Mouse (Mus musculus): ENCODE results near the gene D630039A03Rik. TPM values are rescaled to one million over a fixed set of nuclear protein-coding genes. Genes with fewer than 3 reads are reported as not detected.

Gene D630039A03Rik
- total RNA-seq, 2 experiments from 2014 or later = 0.27 TPM; not detected in 1

GRCm38 (mm10) chr4:57930559-57931170, 14.6 kb upstream of the D630039A03Rik start:
- ATAC-seq (ENCODE audit: poor library complexity, severe bottlenecking) = peak; percentile 79

GRCm38 (mm10) chr4:57927464-57928205, 11.5 kb upstream of the D630039A03Rik start:
- ATAC-seq (ENCODE audit: poor library complexity, severe bottlenecking) = peak; percentile 61; the same call in 1 of the 2 replicates

DNA sequence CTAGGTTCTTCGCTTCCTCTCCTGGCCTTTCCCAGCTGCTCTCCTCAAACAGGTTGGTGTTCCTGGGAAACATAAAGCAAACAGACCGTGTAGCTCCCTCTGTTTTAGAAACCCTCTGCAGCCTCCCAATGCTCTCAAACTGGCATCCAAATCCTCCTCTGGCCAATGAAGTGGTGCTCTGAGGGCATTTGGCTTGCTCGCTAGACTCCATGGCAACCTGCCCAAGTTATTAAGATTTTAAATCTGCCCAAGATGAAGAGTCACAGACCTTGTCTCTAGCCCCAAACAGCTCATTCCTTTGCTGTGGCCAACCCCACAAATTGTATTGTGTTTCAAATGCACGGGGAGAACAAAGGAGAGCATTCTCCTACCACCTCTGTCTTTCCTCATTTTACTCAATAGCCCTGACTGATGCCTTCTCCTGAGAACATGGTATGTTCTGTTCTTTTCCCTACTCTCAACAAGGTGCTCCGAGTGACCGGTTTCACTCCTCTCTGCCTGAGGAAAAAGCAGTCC, 8.5 kb upstream of the D630039A03Rik start:
- ATAC-seq (ENCODE audit: poor library complexity, severe bottlenecking) = no peak

DNA sequence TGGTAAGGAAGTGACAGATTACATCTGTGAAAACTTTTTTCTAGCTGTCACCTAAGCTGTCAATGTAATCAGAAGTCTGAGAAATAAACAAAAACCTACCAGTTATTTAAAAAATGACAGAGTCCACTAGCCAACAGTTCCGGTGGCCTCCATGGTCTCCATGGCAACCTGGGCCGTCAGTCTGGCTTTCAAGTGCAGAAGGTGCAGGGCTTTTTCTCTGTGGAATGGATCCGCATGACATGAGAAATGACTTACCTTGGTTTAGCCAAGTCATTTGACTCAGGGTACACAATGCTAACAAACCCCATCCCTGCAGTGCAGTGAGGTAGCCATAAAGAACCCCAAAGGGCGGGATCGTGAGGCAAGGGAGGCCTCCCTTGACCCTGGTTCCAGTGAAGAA, 6.1 kb upstream of the D630039A03Rik start:
- ATAC-seq (ENCODE audit: poor library complexity, severe bottlenecking) = no peak

DNA sequence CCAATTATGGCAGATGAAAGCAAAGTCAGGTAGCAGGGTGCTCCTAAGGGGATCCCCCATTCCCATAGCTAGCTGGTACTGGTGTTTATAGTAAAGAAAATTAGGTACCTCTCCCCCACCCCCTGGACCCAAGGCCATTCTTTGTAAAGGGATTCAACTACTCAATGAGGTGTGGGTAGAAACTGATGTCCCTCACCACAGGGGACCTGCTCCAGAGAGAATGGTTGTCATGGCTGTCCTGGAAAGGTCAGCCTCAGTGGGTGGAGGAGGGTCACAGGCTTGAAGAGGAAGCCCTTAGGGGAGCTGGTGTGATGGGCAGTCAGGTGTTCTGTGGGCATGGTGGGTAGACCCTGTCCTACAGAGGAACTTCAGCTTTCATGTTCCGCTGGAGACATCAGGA, 4.4 kb upstream of the D630039A03Rik start:
- ATAC-seq (ENCODE audit: poor library complexity, severe bottlenecking) = no peak

- ATAC-seq (ENCODE audit: poor library complexity, severe bottlenecking) = 0 out of 2 replicates have a peak, but pooled peaks have one; percentile 46
Observed at GRCm38 (mm10) chr4:57919494-57920423, 3.7 kb upstream of the D630039A03Rik start.

GRCm38 (mm10) chr4:57916711-57917110, 614 bp upstream of the D630039A03Rik start:
- ATAC-seq (ENCODE audit: poor library complexity, severe bottlenecking) = no peak

DNA sequence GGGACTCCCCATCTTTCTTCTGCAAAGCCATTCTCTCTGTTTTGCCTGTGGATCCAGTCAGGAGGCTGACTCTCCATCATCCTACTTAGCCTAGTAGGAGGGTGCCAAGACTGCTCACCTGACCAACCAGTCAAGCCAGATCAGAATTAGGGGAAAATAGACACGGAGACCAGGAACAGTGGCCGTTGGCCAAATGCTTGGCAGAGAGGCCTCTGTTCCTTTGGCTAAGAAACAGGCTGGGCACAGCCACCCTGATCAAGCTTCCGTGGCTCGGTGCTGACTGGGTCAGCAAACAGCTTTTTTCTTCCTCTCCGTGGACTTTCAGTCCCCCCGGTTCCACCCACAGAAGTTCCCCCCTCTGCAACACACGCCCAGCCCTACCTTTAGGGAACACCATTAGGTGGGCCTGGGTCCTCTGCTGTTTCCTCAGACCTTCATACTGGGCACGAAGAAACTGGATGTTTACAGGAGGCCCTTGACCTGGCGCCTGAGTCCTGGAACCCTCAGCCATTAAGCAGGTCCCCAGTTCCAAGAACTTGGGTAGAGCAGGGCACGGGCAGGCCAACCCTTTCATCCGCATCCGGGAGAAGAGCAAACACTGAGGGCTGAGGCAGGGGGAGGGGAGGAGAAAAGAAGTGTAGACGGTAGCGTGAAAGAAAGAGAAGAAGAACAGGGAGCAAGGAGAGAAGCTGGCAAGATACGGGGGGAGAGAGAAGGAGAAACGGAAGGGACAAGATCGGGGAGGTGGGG, 706 bp downstream of the D630039A03Rik start:
- ATAC-seq (ENCODE audit: poor library complexity, severe bottlenecking) = no peak

- no peak for ATAC-seq (ENCODE audit: poor library complexity, severe bottlenecking)
Observed at GRCm38 (mm10) chr4:57914193-57915190, 1.6 kb downstream of the D630039A03Rik start.

DNA sequence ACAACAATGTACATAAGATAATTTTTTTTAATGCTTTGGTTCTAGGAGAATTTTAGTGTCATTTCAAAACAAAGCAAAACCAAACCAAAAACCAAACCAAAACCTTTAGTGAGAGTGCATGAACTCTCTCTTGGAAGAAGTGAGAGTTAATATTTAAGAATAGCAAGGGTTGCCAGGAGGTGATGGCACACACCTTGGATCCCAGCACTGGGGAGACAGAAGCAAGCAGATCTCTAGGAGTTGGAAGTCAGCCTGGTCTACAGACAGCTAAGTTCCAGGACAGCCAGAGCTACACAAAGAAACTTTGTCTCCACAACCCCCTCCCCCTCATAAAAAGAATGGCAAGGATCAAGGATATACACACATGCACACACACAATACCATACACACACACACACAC, 3.1 kb downstream of the D630039A03Rik start:
- ATAC-seq (ENCODE audit: poor library complexity, severe bottlenecking) = no peak

DNA sequence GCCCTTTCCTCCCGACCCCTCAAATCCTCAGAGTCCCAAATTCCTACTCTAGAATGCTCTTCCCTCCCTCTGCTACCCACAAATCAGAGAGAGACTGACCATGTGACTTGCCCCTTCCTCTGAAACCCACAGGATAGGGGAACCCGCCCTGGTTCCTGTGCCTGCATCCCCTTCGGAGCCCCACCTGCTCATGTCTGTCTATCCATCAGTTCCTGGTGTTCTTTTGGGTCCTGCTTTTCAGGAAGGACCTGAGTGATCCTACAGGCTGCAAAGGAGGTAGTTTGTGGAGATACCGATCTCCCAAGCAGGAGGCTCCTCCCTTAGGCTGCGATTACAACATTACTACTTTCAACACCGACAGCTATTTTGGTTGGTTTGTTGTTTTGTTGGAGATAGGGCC, 7.2 kb downstream of the D630039A03Rik start:
- ATAC-seq (ENCODE audit: poor library complexity, severe bottlenecking) = peak; percentile 51; the same call in 1 of the 2 replicates

DNA sequence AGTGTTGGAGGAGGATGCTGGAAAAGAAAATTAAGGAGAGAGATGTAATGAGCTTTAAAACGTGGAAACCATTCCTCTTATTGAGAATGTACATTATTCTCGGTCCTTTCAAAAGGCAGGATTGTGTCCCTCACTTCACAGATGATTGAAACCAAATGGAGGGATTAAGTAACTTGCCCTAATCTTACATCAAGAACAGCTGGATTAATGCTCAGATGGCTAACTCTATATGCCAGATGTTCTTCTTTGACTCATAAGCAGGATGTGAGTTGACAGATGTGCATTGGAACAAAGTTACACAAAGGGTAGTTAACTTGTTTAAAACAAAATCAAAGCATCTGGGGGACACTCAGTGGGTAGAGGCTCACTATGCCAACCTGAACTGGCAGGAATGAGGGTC, 9.4 kb downstream of the D630039A03Rik start:
- ATAC-seq (ENCODE audit: poor library complexity, severe bottlenecking) = no peak

DNA sequence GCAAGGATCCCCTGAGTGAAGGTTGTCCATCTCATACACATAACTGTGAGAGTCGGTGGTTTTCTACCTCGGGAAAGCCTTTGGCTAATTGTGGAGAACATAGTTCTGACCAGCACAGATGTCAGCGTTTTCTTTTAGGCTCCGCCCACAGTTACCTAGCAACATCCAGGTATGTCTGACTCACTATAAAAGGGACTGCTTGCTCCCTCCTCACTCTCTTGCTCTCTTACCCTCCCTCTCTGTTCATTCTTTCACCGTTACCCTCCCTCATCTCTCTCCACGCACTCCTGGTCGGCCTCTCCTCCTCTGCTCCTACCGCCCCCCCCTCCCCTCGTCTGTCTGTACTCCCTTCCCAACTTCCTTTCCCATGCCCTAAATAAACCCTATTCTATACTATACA, 11.5 kb downstream of the D630039A03Rik start:
- ATAC-seq (ENCODE audit: poor library complexity, severe bottlenecking) = no peak

- peak; percentile 75 for ATAC-seq (ENCODE audit: poor library complexity, severe bottlenecking)
Observed at GRCm38 (mm10) chr4:57904211-57904610, 11.9 kb downstream of the D630039A03Rik start.

- ATAC-seq (ENCODE audit: poor library complexity, severe bottlenecking) = peak; percentile 75
Observed at GRCm38 (mm10) chr4:57902619-57903018, 13.5 kb downstream of the D630039A03Rik start.

- peak; percentile 71 for ATAC-seq (ENCODE audit: poor library complexity, severe bottlenecking)
Observed at GRCm38 (mm10) chr4:57901210-57901609, 14.9 kb downstream of the D630039A03Rik start.

DNA sequence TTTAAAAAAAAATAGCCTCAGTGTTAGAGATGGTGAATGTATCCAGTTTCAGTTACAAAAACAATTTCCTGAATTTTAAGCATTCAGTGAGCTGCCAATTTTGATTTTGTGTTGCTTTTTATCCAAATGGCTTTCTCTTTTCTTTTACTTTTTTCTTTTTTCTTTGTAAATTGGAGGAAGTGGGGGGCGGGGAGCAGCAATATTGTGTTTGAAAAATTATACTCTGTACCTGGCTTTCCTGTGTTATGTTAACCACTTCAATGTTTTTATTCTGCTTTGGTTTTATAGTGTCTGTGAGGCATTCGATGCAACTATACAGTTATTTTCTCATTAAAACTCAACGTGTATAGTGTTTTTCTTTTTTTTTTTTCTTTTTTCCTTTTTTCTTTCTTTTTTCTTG, 19.5 kb downstream of the D630039A03Rik start:
- no peak for ATAC-seq (ENCODE audit: poor library complexity, severe bottlenecking)

GRCm38 (mm10) chr4:57895902-57896301, 20.2 kb downstream of the D630039A03Rik start:
- ATAC-seq (ENCODE audit: poor library complexity, severe bottlenecking) = no peak

- no peak for ATAC-seq (ENCODE audit: poor library complexity, severe bottlenecking)
Observed at GRCm38 (mm10) chr4:57895140-57895539, 21.0 kb downstream of the D630039A03Rik start.
